Mouse (Mus musculus) retina, postnatal 7 days (tissue): ENCODE data around the gene Ube2d2b.

Experiments used
- DNase-seq: peaks from one replicate; pipeline ENCODE4 v3.0.0-alpha.2; 2012; ENCODE audit warnings: low read depth, low spot score

Gene Ube2d2b

GRCm38 (mm10) chr5:107854556-107854955 is 24.7 kb downstream of the Ube2d2b start:
- DNase-seq, result no peak

- DNase-seq, result no peak
These were observed 25.6 kb downstream of the Ube2d2b start for GRCm38 (mm10) chr5:107855546-107855945.

GRCm38 (mm10) chr5:107858963-107859362 is 29.1 kb downstream of the Ube2d2b start:
- DNase-seq, result no peak

GRCm38 (mm10) chr5:107863971-107864370 is 34.1 kb downstream of the Ube2d2b start:
- DNase-seq, result no peak

- DNase-seq, result no peak
These were observed 36.5 kb downstream of the Ube2d2b start for GRCm38 (mm10) chr5:107866127-107867126.

GRCm38 (mm10) chr5:107867970-107868904 is 38.3 kb downstream of the Ube2d2b start:
- DNase-seq, result no peak

GRCm38 (mm10) chr5:107868905-107869424 is 39.1 kb downstream of the Ube2d2b start:
- DNase-seq, result peak; percentile 72

- DNase-seq, result no peak
These were observed 39.8 kb downstream of the Ube2d2b start for GRCm38 (mm10) chr5:107869701-107870100.

- DNase-seq, result no peak
These were observed 43.4 kb downstream of the Ube2d2b start for GRCm38 (mm10) chr5:107873330-107873729.

- no peak for DNase-seq
These were observed 44.0 kb downstream of the Ube2d2b start for GRCm38 (mm10) chr5:107873886-107874302.

- DNase-seq, result no peak
These were observed 44.8 kb downstream of the Ube2d2b start, which contains the start of gene Evi5 for GRCm38 (mm10) chr5:107874561-107875260. TSS of gene Evi5 (minus strand) at chr5:107875107.

GRCm38 (mm10) chr5:107875261-107875611 is 45.3 kb downstream of the Ube2d2b start:
- DNase-seq, result no peak

GRCm38 (mm10) chr5:107877053-107877452 is 47.2 kb downstream of the Ube2d2b start:
- no peak for DNase-seq

GRCm38 (mm10) chr5:107880710-107881109 is 50.8 kb downstream of the Ube2d2b start:
- DNase-seq, result no peak
